Mouse (Mus musculus) cerebellum, adult 9-11 months (tissue): ENCODE results near the gene Maco1.

Experiments
- DNase-seq: peaks from one replicate; pipeline ENCODE4 v3.0.0; 2022

Maco1 gene

DNA sequence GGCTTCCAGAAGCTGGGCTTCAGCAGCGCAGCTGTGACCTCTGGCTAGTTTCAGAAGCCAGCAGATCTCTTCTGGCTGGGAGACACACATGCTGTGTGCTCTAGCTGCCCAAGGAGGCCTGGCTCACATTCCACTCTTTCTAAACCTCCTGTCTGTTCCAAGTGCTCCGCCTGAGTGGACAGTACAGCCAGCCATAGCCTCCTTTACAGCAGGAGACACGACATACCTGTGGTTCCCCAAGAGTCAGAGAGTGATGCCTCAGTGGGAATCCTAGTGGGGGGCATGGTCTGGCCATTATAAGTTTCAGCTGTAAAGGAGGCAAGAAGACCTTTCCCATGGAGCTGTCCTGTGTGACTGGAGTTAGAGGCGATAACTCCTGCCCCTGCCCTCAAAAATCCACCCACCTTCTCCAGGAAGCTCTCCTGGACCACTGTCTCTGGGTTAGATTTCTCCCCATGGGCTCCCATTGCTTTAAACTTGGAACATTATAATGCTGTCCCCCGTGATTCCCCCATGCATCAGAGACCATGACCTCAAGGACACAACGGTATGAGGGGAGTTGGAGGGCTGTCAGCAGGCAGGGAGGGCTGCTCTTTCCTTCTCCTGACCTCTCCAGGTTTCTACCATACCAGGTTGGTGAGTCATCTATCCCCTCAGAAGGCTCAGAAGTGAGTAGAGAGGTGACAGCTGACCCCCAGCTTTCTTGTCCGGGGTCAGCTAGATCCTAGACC is 83.9 kb downstream of the Maco1 start:
- DNase-seq = peak; percentile 80

DNA sequence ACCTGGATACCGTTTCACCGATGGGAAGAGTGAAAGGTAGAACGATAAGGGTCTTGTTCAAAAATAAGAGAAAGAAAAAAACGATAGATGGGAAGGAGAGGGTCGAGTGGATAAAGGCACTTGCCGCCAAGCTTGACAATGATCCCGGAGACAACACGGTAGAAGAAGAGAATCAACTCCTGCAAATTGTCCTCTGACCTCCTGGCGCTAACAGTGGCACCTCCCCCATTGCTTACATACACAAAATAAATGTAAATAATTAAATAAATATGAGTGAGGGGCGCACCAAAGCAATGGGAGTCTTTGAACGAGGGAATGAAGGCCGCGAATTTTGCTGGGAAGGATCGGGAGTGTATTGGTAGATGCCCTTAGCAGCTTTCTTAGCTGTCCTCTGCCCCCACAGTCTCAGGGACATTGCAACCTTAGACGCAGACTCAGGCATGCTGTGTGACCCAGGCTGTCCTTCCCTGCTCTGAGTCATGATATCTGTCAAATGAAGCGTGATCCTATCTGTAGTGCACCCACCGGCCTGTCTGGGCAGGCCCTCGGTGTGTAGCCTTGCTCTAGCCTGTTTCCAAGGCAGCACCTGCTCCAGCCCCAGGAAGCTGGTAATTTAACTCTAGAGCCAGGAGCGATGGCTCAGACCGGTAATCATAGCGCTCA is 84.8 kb downstream of the Maco1 start:
- DNase-seq = peak; percentile 87

DNA sequence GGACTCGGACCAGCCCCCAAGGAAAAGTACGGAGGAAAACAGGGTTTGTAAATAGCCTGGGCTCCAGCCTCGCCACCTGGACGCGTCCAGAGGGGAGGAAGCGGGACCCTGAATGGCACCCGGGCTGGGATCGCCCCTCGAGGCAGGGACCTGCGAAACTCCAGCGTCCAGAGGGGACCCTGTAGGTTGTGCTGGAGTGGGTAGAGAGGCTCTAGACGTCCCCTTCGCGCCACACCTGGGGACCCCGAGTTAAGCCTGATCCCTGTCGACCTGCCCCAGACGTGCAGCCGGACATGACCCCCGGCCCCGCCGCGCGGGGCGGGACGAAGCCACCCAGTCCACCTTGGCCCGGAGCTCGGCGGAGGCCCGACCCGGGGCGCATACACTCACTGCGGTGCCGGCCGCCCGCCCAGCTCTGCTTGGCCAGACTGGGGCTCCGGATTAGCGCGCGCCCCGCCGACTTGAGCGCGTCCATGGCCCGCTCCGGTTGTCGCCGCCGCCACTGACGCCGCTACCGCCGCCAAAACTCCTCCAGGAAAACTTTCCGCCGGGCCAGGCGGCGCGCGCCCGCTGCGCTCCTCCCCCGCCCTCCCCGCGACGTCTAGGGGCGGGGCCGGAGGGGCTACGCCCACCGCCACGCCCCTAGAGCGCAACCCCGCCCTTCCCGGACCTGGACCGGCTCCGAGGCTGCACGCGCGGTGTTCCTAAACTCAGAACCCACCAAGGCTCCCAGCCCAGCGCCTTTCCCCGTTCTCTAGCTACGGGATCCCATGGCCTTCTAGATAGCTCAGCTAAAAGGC is 85.5 kb downstream of the Maco1 start, which contains the start of gene Ldlrap1:
TSS of gene Ldlrap1 (minus strand) at position 599 of the 800 bp plus-strand sequence.
- DNase-seq = peak; percentile 79

DNA sequence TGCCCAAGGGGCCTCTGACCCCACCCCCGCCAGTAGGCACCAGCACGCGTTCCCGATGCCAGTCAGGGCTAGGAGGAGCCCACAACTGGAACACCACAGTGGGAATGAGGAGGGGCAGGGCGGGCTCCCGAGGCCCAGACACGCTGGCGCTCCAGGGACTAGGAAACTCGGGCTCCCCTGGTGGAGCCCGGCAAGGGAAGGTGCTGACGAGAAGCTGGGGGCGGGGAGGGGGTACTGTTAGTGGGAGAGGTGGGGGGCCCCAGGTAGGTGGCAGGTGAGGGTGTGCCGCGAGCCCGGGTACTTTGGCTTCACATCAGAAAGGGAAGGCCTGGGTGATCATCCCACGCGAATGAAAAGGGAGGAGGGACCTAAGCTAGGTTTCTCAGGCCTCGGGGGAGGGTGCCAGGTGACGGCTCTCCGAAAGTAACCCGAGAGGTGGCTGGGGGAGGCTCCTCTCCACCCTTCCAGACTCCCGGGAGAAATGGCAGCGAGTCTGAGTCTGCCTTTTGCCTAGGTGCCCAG is 86.2 kb downstream of the Maco1 start:
- no peak for DNase-seq

DNA sequence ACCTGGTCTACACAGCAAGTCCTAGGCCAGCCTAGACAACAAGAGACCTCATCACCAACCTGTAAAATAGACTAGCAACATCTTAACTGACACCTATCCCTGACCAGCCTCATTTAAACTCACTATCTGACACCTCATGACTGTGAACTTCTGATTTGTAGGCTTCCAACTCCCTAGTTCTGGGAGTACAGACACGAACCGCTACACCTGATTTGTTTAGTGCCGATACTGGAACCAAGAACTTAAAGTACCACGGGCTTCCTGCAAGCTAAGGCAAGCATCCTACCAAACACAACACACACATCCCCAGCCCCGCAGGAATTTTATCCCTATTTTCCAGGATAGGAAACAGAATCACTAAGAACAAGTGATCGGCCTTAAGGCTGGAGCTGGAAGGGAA is 86.9 kb downstream of the Maco1 start:
- DNase-seq = no peak

DNA sequence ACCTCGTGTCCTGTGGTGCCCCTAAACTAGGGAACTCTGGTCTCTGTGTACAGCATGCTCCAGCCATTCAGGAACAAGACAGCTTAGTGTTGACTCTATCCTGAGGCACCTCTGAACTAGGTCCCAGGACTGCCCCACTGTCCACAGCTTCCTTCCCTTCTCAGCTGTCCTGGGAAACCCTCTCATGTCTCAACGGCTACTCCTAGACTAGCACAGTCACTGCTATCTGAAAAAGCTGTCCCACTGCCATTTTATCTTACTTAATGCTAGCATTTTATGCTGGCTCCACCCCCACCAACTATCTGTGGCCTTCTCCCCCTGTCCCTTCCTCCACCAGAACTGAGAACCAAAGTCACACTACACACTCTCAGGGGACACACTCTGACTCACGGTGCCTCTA is 88.8 kb downstream of the Maco1 start:
- no peak for DNase-seq

DNA sequence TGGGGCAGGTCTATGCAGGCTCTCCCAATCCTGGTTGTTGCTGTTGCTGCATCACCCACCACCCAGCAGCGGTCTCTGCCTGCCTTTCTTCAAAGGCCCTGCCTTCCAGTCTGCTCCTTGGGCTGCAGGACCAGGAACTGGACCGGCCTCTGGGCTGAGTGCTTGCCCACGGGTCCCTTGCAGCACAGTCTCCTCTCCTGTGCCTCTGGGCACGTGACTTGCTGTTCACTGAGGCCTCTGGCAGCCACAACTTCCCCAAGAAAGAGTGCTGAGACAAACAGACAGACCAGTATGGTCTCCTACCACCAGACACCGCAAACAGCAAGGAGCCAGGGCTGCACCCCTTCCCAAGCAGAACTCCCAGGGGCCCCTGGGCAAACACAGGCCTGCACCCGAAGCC is 90.8 kb downstream of the Maco1 start:
- DNase-seq = no peak

DNA sequence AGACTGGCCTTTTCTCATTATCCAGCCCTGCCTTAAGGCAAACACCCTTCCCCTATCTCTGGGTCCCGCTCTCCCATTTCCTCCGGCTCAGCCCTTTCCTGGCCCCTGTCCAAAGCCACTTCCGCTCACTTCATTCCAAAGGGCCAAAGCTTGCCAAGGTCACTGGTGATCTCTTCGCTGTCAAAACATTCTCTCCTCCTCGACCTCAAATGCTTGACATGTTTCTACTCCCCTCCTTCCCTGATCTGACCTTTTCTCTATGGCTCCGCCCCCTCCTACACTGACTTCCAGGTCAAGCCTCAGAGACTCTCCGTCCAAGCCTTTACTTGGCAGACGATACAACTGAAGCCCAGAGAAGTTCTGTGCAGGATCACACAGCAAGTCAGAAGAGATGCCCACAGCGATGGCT is 92.3 kb downstream of the Maco1 start:
- no peak for DNase-seq

DNA sequence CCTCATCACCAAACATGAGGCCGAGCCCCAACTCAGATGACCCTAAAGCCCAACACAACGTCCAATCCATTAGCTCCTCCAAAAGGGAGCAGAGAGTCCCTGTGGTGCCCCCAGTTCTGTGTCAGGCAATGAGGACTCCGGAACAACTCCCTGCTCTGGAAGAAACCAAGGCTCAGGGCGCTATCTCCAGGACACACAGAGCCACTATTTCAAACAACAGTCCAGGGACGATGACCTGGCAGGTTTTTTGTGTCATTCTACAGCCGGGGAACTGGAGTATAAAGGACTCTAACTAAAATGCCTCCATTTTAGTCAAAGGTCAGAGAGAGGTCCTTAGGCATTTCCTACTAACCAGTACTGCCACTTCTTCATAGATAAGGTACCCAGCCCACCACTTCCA is 92.9 kb downstream of the Maco1 start:
- no peak for DNase-seq

DNA sequence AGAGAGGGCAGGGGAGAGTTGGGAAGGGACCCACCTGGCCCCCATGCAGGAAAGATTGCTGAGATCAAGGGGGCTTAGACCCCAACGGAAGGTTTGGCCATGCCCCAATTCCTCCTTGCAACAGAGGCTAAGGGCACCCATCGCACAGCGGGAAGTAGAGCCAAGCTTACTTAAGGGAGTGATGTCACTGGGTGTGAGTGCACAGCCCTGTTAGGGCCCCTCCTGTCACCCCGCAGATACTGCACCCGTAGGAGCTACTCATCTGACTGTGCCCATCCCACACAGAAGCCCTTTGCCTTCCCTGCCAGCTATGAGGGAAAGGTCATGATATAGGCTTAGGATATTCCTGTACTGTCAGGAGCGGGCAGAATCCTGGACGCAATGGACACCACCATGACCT is 93.6 kb downstream of the Maco1 start:
- no peak for DNase-seq

DNA sequence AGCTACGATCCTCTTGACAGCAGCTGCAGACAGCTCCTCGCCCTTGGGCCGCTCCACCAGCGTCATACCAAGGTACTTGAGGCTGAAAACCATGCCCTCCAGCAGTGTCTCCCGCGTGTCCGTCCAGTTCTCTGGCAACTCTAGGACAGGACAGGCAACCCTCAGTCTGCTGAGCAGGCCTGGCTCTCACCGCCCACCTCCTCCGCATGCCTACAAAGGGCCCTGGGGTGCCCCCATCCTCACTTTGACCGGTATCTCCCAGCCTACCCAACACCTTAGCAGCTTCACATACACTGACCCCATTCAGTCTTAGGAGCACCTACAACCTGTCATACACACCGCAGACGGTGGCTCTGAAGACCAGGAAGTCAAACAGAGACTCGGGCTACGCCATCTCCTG is 94.2 kb downstream of the Maco1 start:
- DNase-seq = no peak

DNA sequence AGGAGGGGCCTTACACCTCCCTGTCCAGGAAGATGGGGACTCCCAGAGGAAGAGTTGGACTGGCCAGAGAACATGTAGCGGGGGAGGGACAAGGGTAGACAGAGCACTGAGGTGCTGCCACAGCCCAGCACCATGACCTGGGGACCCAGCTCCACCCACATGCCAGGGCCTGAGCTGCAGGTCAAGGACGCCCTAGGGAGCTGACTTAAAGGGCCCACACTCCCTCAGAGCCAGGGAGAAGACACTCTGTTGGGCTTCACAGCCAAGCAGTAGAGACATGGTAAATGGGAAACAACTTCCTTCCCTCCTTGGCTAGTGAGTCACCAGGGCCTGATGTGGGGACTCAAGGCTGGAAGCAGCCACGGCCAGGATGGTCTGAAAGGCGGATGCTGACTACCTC is 94.8 kb downstream of the Maco1 start:
- no peak for DNase-seq

DNA sequence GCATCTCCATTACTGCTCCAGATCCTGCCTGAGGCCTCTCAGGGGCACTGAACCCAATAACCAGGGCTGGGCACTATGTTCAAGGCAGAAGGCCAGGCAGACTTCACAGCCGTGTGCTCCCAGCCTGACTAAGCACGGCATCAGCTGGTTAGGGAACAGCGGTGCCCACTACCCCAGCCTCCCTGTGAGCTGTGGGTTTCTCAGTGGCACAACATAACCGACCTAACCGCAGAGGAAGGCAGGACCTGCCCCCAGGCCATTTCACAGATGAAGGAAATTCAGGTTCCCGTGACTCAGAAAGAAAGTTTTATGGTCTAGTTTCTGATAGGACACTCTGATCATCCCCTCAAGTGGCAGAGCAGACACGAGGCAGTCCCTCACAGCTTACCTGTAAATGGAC is 96.2 kb downstream of the Maco1 start:
- no peak for DNase-seq

DNA sequence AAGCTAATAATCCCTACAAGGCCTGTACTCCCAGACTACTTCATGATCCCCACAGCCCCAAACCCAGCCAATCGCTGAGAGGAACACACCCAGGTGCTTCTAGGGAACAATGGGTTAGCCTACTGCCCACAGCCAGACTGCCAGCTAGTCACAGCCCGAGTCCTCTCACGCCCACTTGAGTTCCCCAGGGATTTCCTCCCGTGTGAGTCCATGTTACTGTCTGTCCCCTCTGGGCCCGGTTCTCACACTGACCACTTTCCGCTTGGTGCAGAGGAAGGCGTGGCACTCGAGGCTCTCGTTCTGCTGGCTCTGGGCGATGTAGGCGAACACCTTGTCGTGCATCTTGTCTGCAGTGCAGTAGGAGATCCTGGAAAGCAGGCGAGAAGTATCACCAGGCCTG is 98.2 kb downstream of the Maco1 start:
- DNase-seq = no peak

DNA sequence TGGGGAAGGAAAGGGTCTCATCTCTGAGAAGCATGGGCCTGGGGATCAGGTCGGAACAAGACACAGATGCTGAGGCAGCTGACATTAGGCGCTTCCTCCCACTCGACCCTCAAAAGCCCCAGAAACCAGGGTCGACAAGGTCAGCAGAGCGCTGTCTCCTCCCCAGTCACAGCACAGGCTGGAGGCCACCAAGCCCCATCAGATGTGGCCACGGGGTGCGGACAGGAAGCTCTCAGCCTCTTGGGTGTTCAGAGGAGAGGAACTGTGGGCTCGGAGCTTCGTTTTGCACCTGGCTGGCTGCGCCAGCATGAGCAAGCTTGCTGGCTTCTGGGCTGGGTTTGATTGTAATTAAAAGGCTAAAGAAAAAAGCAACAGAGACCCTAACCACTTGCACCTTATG is 98.8 kb downstream of the Maco1 start:
- DNase-seq = no peak

DNA sequence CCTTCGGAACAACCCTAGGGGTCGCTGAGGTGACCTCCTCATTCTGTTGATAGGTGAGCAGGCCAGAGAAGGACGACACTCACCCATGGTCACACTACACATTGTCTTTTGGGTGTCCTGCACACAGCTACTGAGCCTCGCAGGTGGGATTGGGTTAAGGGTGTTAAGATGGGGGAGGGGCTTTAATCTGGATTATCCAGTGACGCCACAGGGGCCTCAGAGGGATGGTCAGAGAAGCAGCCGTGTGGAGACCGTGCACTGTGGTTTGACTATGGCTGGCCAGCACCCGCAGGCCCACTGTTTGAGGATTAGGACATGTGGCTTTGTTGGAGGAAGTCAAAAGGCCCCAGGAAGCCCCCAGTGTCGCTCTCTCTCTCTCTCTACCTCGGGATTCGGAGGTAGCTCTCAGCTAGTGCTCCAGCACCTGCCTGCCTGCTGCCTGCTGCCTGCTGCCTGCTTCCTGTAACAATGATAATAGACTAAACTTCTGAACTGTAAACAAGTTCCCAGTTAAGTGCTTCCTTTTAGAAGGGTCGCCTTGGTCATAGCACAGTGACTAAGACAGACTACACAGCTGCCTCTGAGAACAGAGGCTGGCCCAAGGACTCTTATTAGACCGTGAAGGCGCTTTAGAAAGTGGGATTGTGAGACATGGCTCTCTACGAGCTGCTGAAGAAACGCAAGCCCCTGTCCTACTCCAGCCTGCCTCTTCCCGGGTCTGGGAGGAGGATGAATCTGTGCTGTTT is 99.5 kb downstream of the Maco1 start:
- no peak for DNase-seq

DNA sequence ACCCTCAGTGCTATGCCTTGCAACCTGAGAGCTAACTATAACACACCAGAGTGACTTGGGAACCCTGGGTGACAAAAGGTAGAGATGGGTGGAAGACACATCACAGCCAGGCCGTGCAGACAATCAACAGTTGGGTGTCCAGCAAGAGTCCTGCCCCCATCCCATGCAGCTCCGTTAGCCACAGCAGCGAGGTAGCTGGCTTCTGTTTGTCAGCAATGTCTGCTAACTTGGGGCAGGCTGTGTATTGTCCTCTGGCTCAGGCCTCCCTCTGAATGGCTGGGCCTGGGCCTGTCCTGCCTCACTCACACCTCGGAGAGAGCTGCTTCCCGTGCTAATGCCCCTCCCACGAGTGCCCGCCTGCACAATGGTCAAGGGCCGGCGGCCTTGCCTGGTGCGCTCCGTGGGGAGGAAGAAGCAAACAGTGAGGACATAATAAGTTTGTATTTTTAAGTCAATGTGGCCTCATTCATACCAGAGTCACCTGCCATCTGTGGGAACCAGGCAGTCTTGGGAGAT is 100.2 kb downstream of the Maco1 start:
- DNase-seq = no peak
